Mouse (Mus musculus) right cerebral cortex, adult 2 months (tissue): Measurements from ENCODE around the gene Dcps.

Experiments used
- DNase-seq, 2 experiments: peaks; one replicate each; pipeline ENCODE4 v3.0.0; 2021 to 2022; ENCODE audit warnings: low spot score in 2 of 2

Gene Dcps

GRCm38 (mm10) chr9:35108916-35109315, 66.9 kb downstream of the Dcps start:
- peak; percentile 59 to 61 for DNase-seq

GRCm38 (mm10) chr9:35108066-35108465, 67.8 kb downstream of the Dcps start:
- no peak for DNase-seq

DNA sequence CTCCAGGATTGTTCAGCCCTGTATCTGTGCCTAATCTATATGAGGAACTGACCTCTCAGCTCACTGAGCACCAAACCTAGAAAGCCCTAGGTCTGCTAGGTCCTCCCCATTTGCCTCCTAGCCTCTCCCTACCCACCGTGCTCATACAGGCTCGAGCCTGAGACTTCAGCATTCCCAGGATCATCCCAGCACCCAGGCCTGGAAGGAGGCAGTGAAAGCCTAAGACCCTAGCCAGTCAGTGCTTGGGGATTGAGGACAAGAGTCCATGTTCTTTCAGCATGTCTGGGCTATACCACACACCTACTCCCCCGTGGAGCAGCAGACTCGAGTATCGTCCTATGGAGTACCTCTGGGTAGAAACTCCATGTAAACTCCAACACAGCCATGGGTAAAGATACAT, 68.5 kb downstream of the Dcps start:
- no peak for DNase-seq

- no peak for DNase-seq
Observed at GRCm38 (mm10) chr9:35105884-35106880, 69.7 kb downstream of the Dcps start.

DNA sequence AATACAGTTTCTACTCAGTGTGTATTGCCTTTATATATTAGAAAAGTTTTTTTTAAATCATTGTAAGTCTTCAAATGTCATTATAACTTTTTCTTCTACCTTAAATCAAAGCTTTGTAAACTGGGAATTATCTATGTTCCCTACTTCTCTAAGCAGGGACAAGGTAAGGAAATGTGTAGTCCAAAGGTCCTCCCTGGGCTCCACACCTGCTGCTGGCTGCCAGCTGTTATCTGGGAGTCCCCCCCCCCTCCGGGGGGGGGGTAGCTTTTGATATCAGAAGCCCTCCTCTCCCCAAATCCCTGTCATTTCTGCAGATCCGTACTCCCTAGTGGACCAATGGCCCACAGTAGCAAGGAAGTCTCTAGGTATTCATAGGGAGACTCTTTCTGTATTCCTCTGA, 70.4 kb downstream of the Dcps start:
- no peak for DNase-seq

DNA sequence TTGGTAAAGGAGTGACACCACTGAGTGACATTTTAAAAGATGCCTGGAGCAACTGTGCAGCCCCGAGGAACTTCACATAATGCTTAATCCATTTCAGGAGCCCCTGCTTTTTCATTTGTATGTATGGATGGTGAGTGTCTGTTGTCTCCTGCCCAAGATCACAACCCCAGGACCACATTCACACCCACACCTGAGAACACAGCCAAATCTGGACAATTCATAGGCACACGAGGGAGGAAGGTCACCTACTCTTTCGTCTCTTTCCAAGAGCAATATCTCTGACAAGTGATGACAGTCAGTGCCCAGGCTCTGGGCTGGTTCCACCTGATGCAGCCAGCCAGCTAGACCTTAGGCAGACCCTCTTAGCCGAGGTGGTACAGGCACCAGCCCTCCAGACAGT, 71.2 kb downstream of the Dcps start:
- DNase-seq, result no peak

DNA sequence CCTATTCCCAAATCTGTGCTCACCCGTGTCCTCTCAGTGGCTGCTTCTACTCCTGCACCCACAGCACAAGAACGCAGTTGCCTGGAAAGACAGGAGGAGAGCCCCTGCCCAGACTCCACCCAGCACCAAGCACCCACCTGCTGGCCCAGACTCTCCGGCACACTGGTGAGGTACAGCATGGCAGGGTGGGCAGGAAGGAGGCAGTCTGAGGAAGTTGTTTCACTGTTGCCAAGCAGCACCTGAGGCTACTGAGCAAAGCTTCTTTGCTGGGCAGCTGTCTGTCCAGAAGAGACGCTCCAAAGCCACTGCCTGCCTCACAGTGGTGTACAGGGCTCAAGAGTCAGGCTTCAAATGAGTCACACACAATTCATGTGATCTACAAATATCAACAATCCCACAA, 77.1 kb downstream of the Dcps start:
- no peak for DNase-seq

- DNase-seq, result no peak
Observed at GRCm38 (mm10) chr9:35097901-35098300, 78.0 kb downstream of the Dcps start.

- no peak for DNase-seq
Observed at GRCm38 (mm10) chr9:35095726-35096125, 80.1 kb downstream of the Dcps start.

DNA sequence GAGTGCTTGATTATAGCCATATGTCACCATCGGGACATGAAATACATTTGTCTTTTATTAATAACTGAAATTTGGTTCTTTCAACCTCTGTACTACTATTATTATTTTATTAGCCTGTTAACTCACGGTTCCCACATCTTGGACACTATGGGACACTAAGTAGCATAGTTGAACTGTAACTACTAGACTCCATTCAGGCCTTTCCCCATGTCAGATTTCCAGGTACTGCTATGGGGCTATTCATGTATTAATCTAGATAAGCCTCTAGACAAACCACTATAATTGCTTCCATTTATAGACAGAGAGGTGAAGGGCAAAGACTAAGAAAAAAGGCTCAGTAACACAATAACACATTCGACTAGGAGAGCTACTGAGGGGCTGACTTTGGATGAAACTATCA, 82.5 kb downstream of the Dcps start:
- no peak for DNase-seq

GRCm38 (mm10) chr9:35092904-35093303, 83.0 kb downstream of the Dcps start:
- no peak for DNase-seq
